Mouse (Mus musculus): ENCODE measurements at regions not wholly inside any gene's neighbourhood (a gene's known extent, or its start where the extent isn't known, plus 50 kb on each side); places are given as distances from the start of the nearest gene placed in this dataset.
A peak's percentile ranks its signal among the peaks of the same experiment; 100 is the strongest.

DNA sequence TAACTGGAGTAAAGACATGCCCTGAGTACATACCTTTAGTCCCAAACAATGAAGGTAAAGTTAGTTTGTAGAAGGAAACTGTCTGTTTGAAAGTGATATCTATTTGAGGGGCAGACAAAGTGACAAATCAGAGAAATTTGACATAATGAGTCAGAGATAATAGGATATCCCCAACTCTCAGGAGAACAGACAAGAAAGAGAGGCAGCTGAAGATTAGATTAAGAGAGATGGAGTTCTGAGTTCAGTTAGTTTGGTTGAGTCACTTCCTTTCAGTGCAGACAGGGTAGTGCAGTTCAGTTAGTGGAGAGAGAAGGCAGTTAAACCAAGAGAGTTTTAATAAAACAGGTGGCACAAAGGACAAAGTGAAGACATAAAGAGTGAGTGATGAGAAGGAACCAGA is 477.4 kb upstream of the Diaph2 start:
- no peak for DNase-seq

DNA sequence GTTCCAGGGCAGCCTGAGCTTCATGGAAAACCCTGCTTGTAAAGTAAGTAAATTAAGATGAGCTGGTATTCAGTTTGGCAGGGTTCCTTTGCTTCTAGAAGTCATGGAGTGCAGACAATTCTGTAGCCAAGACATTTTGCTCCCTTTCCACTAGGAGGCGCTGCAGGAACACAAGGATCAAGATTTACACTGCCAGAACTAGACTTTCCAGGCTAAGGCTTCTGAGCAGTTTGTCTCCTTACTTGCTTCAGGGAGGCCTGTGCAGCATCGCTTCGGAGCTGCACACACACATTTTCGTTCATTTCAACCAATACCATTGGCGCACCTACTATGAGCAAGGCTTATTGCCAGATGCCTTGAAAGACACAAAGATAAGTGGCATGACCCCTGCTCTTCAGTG is 445.6 kb upstream of the Diaph2 start:
- DNase-seq = peak; percentile 70

DNA sequence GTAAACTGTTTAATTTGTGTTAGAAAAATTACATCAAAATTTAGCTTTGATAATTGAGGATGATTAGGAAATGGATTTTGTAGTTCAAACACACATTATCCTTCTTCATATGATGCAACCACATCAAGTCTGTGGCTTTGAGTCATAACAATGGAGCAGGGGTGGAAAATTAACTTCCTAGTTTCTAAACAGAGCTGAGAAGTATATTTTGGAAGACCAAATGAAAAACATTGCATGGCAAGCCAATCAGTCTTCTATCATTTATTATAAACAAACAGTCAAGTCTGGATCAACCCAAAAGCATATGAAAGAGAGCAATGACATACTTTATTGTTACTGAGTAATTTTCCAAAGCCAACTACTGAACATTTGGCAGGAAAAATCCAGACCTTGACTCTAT is 440.2 kb upstream of the Diaph2 start:
- DNase-seq = no peak

DNA sequence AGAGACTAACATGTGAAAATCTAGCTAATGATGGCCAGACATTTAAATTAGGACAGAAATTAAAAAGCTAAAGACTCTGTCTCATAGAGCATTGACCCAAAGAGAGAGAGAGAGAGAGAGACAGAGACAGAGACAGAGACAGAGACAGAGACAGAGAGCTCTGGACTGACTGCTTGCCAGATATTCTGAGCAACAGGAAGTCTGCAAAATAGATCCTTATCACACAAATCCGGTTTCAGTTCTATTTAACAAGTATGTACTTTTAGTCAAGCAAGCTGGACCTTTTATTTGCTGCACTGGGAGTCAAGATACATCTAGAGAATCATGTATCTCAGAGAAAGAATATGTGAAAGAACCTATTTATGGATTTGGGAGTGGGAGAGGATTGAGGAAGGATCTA is 420.1 kb upstream of the Diaph2 start:
- no peak for DNase-seq

DNA sequence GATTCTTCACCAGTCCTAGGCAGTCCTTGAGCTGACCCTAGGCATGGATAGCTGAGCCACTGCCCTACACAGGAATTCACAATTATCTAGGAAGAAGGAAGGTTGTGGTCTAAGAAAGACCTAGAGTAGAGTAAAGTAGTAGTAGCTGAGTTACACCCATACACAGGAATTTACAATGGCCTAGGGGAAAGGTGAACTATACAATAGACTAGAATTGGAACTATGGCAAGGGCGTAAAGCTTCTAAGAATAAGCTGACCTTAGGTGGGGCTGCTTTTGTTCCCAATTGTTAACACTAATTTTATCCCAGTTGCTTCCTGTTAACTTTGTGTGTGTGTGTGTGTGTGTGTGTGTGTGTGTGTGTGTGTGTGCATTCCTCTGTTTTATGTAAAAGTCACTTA is 416.7 kb upstream of the Diaph2 start:
- no peak for DNase-seq

Data from retina, postnatal 1 day (tissue).